Mouse (Mus musculus) heart, postnatal 0 days (tissue): ENCODE data around the gene Qprt.

ENCODE experiments used
- CTCF ChIP-seq: IDR thresholded peaks from 2 replicates; pipeline ENCODE4 v1.5.1; 2016; ENCODE audit warnings: antibody characterized with exemption, control low read depth, low read depth
- EP300 ChIP-seq: IDR thresholded peaks from 2 replicates; pipeline ENCODE4 v1.6.1; 2016; ENCODE audit warnings: antibody characterized with exemption, low read depth

DNA sequence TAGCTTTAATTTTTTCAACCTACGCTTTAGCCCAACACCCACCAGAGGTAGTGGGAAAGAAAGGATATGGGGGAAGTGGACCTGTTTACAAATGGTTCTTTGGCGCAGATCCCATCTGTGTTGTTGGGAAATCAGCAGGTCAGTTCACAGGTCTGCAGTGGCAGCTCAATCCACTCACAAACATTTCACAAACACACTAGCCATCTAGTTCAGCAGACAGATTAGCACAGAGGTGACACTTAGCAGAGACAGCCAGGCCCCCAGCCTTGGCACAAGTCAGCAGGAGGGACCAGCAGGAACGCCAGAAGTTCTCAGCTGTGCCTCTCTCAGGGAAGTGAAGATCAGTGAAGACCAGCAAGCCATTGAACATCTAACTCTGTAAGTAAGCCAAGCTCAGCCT is 25.9 kb upstream of the Qprt start:
- TF ChIP-seq EP300 (no peak), CTCF (no peak)
